8 mouse cellular contexts compared by ENCODE assay signal in genomic region chr17:83323410-83324268, GRCm38 (mm10). TPM values are rescaled to one million over a fixed set of nuclear protein-coding genes. Genes with fewer than 3 reads are reported as not detected.
DNase-seq lines count a peak whose midpoint lies in the region; ATAC-seq and TF ChIP-seq lines count a peak whose summit lies in the region.

No protein-coding gene starts in this region.

- ATAC-seq in liver, postnatal 0 days: peak; percentile 79

- peaks cover 20% of the 10 kb centered on the region for H3K4me1 ChIP-seq in liver, postnatal 0 days (ENCODE audit: insufficient read depth)

- H3K9me3 ChIP-seq in liver, postnatal 0 days (ENCODE audit: low read length): no peaks in the 10 kb centered on the region

- 0 out of 2 replicates have a peak, but pooled peaks have one; percentile 23 for TF ChIP-seq EP300 in liver, postnatal 0 days (IDR thresholded peaks at IDR 0.05; ENCODE audit: low read depth)

- intact Hi-C loops in heart, postnatal 36 days (cut with DNase I): loop anchor here (5.0 kb wide), 2 partner anchors 34 to 46 kb away; no protein-coding TSS in a partner anchor
- intact Hi-C loops in left cerebral cortex, postnatal 36 days (cut with DNase I): no loop called here

- no peak overlapping the region for H3K4me3 ChIP-seq in liver, postnatal 0 days (ENCODE audit: low read depth, low read length)

- no peaks in the 10 kb centered on the region for H3K27me3 ChIP-seq in liver, postnatal 0 days (ENCODE audit: insufficient read depth, low read length)

- peak; percentile 65 to 89 for DNase-seq in adrenal gland, adult (ENCODE audit: inconsistent age in 2 of 2, low spot score in 1 of 2)
- no peak for DNase-seq in adrenal gland, postnatal 4 days (ENCODE audit: low spot score in 2 of 2)
- DNase-seq in Muller cell, postnatal 12 days (ENCODE audit: inconsistent ontology term): peak; percentile 70
- peak; percentile 23 to 34 for DNase-seq in heart, postnatal 36 days
- DNase-seq in liver, postnatal 0 days: peak; percentile 44
- DNase-seq in embryo, embryonic 9.5 days (ENCODE audit: extremely low spot score): no peak
- DNase-seq in spleen, adult 12 weeks (ENCODE audit: low spot score): no peak
- no peak for DNase-seq in left cerebral cortex, postnatal 36 days (ENCODE audit: low spot score in 2 of 2)

- H3K36me3 ChIP-seq in liver, postnatal 0 days (replicated peaks; ENCODE audit: insufficient read depth, low read length): no peaks in the 10 kb centered on the region

- peak overlapping the region; percentile 82 for H3K27ac ChIP-seq in liver, postnatal 0 days (ENCODE audit: low read depth)

- WGBS in liver, postnatal 0 days (ENCODE audit: insufficient replicate concordance): 21% methylated on average over 19 of the region's 19 CpGs

- H3K4me2 ChIP-seq in liver, postnatal 0 days (ENCODE audit: low read depth, low read length): peak overlapping the region; percentile 64

- TF ChIP-seq CTCF in liver, postnatal 0 days (IDR thresholded peaks at IDR 0.05; ENCODE audit: low read depth): no peak

- H3K9ac ChIP-seq in liver, postnatal 0 days (replicated peaks): peak overlapping the region; percentile 52; the same call in 1 of the 2 replicates

RNA-seq across cellular contexts. Expression of gene Eml4, which starts 27.1 kb away (rescaled TPM):
- total RNA-seq in adrenal gland, postnatal 4 days (2021): 10 to 100 TPM; 34.5 to 35.7 TPM
- total RNA-seq in heart, postnatal 36 days (2021): 1 to 10 TPM; 4.3 to 4.6 TPM
- polyA plus RNA-seq in liver, postnatal 0 days (2015; fragmentation: Nextera tagmentation; extraction: Ambion mirVana): 3.8 and 4.7 TPM in 2 replicates
- total RNA-seq in left cerebral cortex, postnatal 36 days (2021): 10 to 100 TPM; 20.2 to 23.1 TPM

Comparison
In these comparisons a context has a peak if more than half of its experiments do, and no peak if none do; other contexts are left out.
1. DNase-seq: peak in adrenal gland, adult (2 of 2), Muller cell, postnatal 12 days (single experiment), heart, postnatal 36 days (2 of 2) and liver, postnatal 0 days (single experiment); none in adrenal gland, postnatal 4 days (0 of 2), embryo, embryonic 9.5 days (single experiment), spleen, adult 12 weeks (single experiment) and left cerebral cortex, postnatal 36 days (0 of 2).